Mouse (Mus musculus): ENCODE data around the gene Pxk.

GRCm38 (mm10) chr14:8209896-8210295 lies 111.9 kb downstream of the Pxk start:
- no peak for TF ChIP-seq POLR2A (IDR thresholded peaks at IDR 0.05; ENCODE audit: borderline replicate concordance, control insufficient read depth, low read depth, low read length)
- no peak for TF ChIP-seq CTCF (IDR thresholded peaks at IDR 0.05; ENCODE audit: control insufficient read depth, insufficient read depth, low read length)
